Mouse (Mus musculus): ENCODE data around the gene Pnrc1. TPM values are rescaled to one million over a fixed set of nuclear protein-coding genes. Genes with fewer than 3 reads are reported as not detected.

The Pnrc1 gene
- polyA plus RNA-seq, 1 experiment from 2014 or later: 42.6 TPM

Other genes with a start within 250 kb of the Pnrc1 start
- gene Gabrr2, start 227.2 kb downstream of the Pnrc1 start, polyA plus RNA-seq (2016; fragmentation: Nextera tagmentation; extraction: Ambion mirVana): not detected in 2 replicates
- gene Gabrr1, start 157.6 kb downstream of the Pnrc1 start, polyA plus RNA-seq (2016; fragmentation: Nextera tagmentation; extraction: Ambion mirVana): 0.05 TPM in 1 of 2 replicates, not detected in the other
- gene Pm20d2, start 100.4 kb downstream of the Pnrc1 start, polyA plus RNA-seq (2016; fragmentation: Nextera tagmentation; extraction: Ambion mirVana): 0.49 and 0.60 TPM in 2 replicates
- 0.37 and 0.72 TPM in 2 replicates for gene Srsf12, start 81.2 kb downstream of the Pnrc1 start, polyA plus RNA-seq (2016; fragmentation: Nextera tagmentation; extraction: Ambion mirVana)
- 22.7 and 23.6 TPM in 2 replicates for gene Rngtt, start 20.1 kb upstream of the Pnrc1 start, polyA plus RNA-seq (2016; fragmentation: Nextera tagmentation; extraction: Ambion mirVana)